Mouse (Mus musculus) myocyte (in vitro differentiated cells): Measurements from ENCODE around the gene Hoxa6. TPM values are rescaled to one million over a fixed set of nuclear protein-coding genes. Genes with fewer than 3 reads are reported as not detected.
A peak's percentile ranks its signal among the peaks of the same experiment; 100 is the strongest.

Experiments used
- H3K27me3 ChIP-seq: one replicate; pipeline ENCODE4 v1.6.1; 2011; ENCODE audit not compliant: control insufficient read depth, insufficient read depth, insufficient read length
- H3K36me3 ChIP-seq: one replicate; pipeline ENCODE4 v1.6.1; 2011; ENCODE audit not compliant: control insufficient read depth, insufficient read depth
- H3K4me2 ChIP-seq: one replicate; pipeline ENCODE4 v1.6.1; 2011; ENCODE audit warnings: low read depth, control low read depth
- H3K4me3 ChIP-seq: one replicate; pipeline ENCODE4 v1.5.1; 2011; ENCODE audit warnings: mild to moderate bottlenecking, control low read depth, moderate library complexity
- H3K79me2 ChIP-seq: one replicate; pipeline ENCODE4 v1.6.1; 2011; ENCODE audit not compliant: control insufficient read depth, insufficient read depth
- H3ac ChIP-seq: one replicate; pipeline ENCODE4 v1.6.1; 2011; ENCODE audit not compliant: control insufficient read depth, insufficient read length
- CEBPB ChIP-seq: IDR thresholded peaks from 2 replicates; pipeline ENCODE4 v1.6.1; 2011; ENCODE audit warnings: mild to moderate bottlenecking, moderate library complexity; ENCODE audit not compliant: poor library complexity, insufficient read depth, severe bottlenecking
- E2F4 ChIP-seq: IDR thresholded peaks from one replicate; pipeline ENCODE4 v1.6.1; 2011; ENCODE audit warnings: mild to moderate bottlenecking, control low read depth, moderate library complexity; ENCODE audit not compliant: insufficient read depth
- MAX ChIP-seq: IDR thresholded peaks from one replicate; pipeline ENCODE4 v1.6.1; 2011; ENCODE audit warnings: low read depth, mild to moderate bottlenecking, control low read depth
- MYOD1 ChIP-seq, 3 experiments: IDR thresholded peaks; one replicate each; pipeline ENCODE4 v1.6.1; 2011; ENCODE audit warnings: control low read depth in 2 of 3, low read depth in 2 of 3, mild to moderate bottlenecking in 2 of 3, moderate library complexity in 1 of 3; ENCODE audit not compliant: insufficient read length in 2 of 3, control insufficient read depth in 1 of 3
- MYOG ChIP-seq, 3 experiments: IDR thresholded peaks; one replicate each; pipeline ENCODE4 v1.6.1; 2011; ENCODE audit warnings: control low read depth in 2 of 3, low read depth in 2 of 3, mild to moderate bottlenecking in 2 of 3; ENCODE audit not compliant: insufficient read length in 2 of 3, control insufficient read depth in 1 of 3, insufficient read depth in 1 of 3
- POLR2A ChIP-seq: IDR thresholded peaks from one replicate; pipeline ENCODE4 v1.6.1; 2011; ENCODE audit warnings: low read depth, mild to moderate bottlenecking, control low read depth, moderate library complexity; ENCODE audit not compliant: insufficient read length
- POLR2AphosphoS2 ChIP-seq: IDR thresholded peaks from one replicate; pipeline ENCODE4 v1.6.1; 2011; ENCODE audit warnings: low read depth, control low read depth; ENCODE audit not compliant: insufficient read length
- REST ChIP-seq: IDR thresholded peaks from one replicate; pipeline ENCODE4 v1.6.1; 2011; ENCODE audit warnings: mild to moderate bottlenecking, control low read depth, moderate library complexity; ENCODE audit not compliant: insufficient read depth, insufficient read length
- SRF ChIP-seq: IDR thresholded peaks from one replicate; pipeline ENCODE4 v1.6.1; 2011; ENCODE audit warnings: low read depth; ENCODE audit not compliant: control insufficient read depth, insufficient read length
- TCF12 ChIP-seq: IDR thresholded peaks from one replicate; pipeline ENCODE4 v1.6.1; 2011; ENCODE audit warnings: mild to moderate bottlenecking, control low read depth; ENCODE audit not compliant: poor library complexity, insufficient read depth, severe bottlenecking
- TCF3 ChIP-seq: IDR thresholded peaks from one replicate; pipeline ENCODE4 v1.6.1; 2011; ENCODE audit warnings: low read depth, control low read depth; ENCODE audit not compliant: insufficient read length
- USF1 ChIP-seq: IDR thresholded peaks from one replicate; pipeline ENCODE4 v1.6.1; 2011; ENCODE audit warnings: low read depth, mild to moderate bottlenecking, control low read depth, moderate library complexity
- polyA plus RNA-seq: library from polyadenylated mRNA; unstranded; fragments of >200 nt; fragmentation: generic; extraction: Trizol; gene quantifications from one replicate; pipeline ENCODE4 v1.2.1, GENCODE M21; 2012; ENCODE audit warnings: missing spikeins

Gene Hoxa6
- polyA plus RNA-seq, 1 experiment: 0.88 TPM

- peak overlapping the region; percentile 55 for H3ac ChIP-seq
- H3K36me3 ChIP-seq: no peaks in the 10 kb centered on the region
- H3K4me2 ChIP-seq: peak overlapping the region; percentile 97
- TF ChIP-seq CEBPB: no peak
- TF ChIP-seq MAX: no peak
- no peak for TF ChIP-seq TCF12
- no peak for TF ChIP-seq TCF3
- TF ChIP-seq POLR2A: no peak
- TF ChIP-seq MYOD1 (IDR thresholded peaks at IDR 0.05; ENCODE audit: control insufficient read depth in 1 of 3, insufficient read length in 2 of 3, low read depth in 2 of 3): no peak
- TF ChIP-seq E2F4: no peak
- TF ChIP-seq USF1: no peak
- TF ChIP-seq REST: no peak
- no peak for TF ChIP-seq SRF
- no peak for TF ChIP-seq MYOG (IDR thresholded peaks at IDR 0.05; ENCODE audit: control insufficient read depth in 1 of 3, insufficient read depth in 1 of 3, insufficient read length in 2 of 3, low read depth in 2 of 3)
- no peak for TF ChIP-seq POLR2AphosphoS2
- no peaks in the 10 kb centered on the region for H3K27me3 ChIP-seq
- H3K4me3 ChIP-seq: peak overlapping the region; percentile 89
- H3K79me2 ChIP-seq: peaks cover 92% of the 10 kb centered on the region
Measured at GRCm38 (mm10) chr6:52227470-52228222, 19.1 kb upstream of the Hoxa6 start.

DNA sequence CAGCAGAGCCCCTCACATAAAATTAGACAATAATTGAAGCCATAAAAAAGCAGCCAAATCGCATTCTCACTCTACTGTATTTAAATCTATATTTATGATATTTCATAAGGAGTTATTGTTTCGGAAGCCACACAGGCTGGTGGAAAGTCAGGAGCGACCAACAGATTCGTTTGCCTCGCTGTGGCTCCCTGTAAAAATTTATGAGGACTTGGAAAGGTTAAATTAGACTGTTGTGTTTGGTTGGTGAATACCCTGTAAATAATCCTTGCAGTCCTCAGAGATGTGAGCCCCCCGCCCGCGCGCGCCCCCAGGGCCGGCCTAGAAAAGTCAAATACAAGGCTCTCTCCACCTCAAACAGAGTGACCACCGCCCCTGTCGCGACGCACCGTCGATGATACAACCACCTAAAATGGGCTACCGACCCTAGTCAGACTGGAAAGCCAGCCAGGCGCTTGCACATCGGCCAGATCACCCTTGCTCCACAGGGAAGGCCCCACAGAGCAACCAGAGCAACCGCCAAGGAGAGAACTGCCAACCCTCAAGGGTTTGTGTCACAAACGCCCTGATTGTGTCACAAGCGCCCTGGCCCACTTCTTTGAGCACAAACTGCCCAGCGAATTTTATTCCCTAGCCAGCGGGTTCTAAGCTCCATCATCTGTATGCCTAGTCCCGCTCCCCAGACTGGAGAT lies 18.2 kb upstream of the Hoxa6 start:
- H3K36me3 ChIP-seq: no peaks in the 10 kb centered on the region
- H3ac ChIP-seq: peak overlapping the region; percentile 39
- H3K4me2 ChIP-seq: peak overlapping the region; percentile 97
- no peaks in the 10 kb centered on the region for H3K27me3 ChIP-seq
- TF ChIP-seq POLR2A (peak; percentile 17), CEBPB (no peak), POLR2AphosphoS2 (peak; percentile 49), TCF3 (no peak)
- peak overlapping the region; percentile 89 for H3K4me3 ChIP-seq
- H3K79me2 ChIP-seq: peaks cover 90% of the 10 kb centered on the region

GRCm38 (mm10) chr6:52225612-52226568 lies 17.4 kb upstream of the Hoxa6 start:
- no peaks in the 10 kb centered on the region for H3K27me3 ChIP-seq
- peaks cover 82% of the 10 kb centered on the region for H3K79me2 ChIP-seq
- H3K36me3 ChIP-seq: no peaks in the 10 kb centered on the region
- H3ac ChIP-seq: peak overlapping the region; percentile 39
- peak overlapping the region; percentile 89 for H3K4me3 ChIP-seq
- peak overlapping the region; percentile 97 for H3K4me2 ChIP-seq
- TF ChIP-seq MAX (no peak), POLR2AphosphoS2 (peak; percentile 59), USF1 (peak; percentile 99), POLR2A (peak; percentile 58)

- peaks cover 76% of the 10 kb centered on the region for H3K79me2 ChIP-seq
- no peaks in the 10 kb centered on the region for H3K36me3 ChIP-seq
- H3K4me3 ChIP-seq: peak overlapping the region; percentile 89
Measured at GRCm38 (mm10) chr6:52224895-52225611, 16.5 kb upstream of the Hoxa6 start.

More at GRCm38 (mm10) chr6:52224895-52225611, 16.5 kb upstream of the Hoxa6 start:
- no peaks in the 10 kb centered on the region for H3K27me3 ChIP-seq
- peak overlapping the region; percentile 39 for H3ac ChIP-seq
- H3K4me2 ChIP-seq: peak overlapping the region; percentile 97
- TF ChIP-seq MAX: no peak
- no peak for TF ChIP-seq MYOG (IDR thresholded peaks at IDR 0.05; ENCODE audit: control insufficient read depth in 1 of 3, insufficient read depth in 1 of 3, insufficient read length in 2 of 3, low read depth in 2 of 3)
- no peak for TF ChIP-seq POLR2A
